Mouse (Mus musculus): ENCODE results near the gene Glrx5. TPM values are rescaled to one million over a fixed set of nuclear protein-coding genes. Genes with fewer than 3 reads are reported as not detected.

Glrx5 gene
- total and polyA plus RNA-seq, 3 experiments: 108 to 291 TPM; not detected in 1

DNA sequence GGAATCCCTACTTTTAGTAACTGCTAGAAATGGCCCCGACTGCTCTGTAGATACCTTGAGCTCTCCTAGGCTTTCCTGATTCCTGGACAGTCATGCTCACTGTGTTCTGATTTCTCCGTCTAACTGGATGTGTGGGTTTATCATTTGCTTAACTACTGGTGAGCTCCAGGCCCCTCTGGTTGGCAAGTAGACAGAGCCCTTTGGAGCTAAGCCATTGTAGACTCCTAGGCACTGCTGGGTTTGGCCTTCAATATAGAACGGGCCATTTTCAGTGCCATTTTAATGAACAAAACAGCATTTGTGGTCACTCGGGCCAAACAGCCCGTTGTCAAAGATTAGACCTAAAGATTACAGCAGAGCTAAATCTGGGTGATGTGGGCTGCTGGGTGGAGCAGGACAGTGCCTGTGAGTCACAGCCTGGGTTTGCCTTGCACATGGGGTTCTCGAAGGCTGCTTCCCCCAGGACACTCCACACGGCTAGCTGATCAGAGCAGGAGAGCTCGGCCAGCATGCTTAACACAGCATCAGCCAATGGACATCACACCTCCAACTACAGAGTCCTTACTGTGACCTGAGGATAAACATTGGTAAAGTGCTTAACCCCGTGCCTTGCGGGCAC, 40.3 kb upstream of the Glrx5 start:
- H3K4me1 ChIP-seq (ENCODE audit: control insufficient read depth in 1 of 2, insufficient read depth in 2 of 2, low read length in 2 of 2): peaks cover 0 to 46% of the 10 kb centered on the region in 2 experiments; a peak in 3 of 4 replicates
- DNase-seq (ENCODE audit: low read depth, low spot score): peak; percentile 36
- no peaks in the 10 kb centered on the region; the same call in 1 of the 2 replicates for H3K79me2 ChIP-seq (ENCODE audit: control insufficient read depth, insufficient read depth, low read length, poor library complexity)
- H3K27ac ChIP-seq (ENCODE audit: control insufficient read depth, low read depth, low read length): peak overlapping the region; percentile 25
- H3K9me3 ChIP-seq (replicated peaks; ENCODE audit: insufficient read depth, low read length): no peaks in the 10 kb centered on the region
- peaks cover 0 to 30% of the 10 kb centered on the region in 2 experiments; a peak in 2 of 4 replicates for H3K36me3 ChIP-seq (ENCODE audit: control insufficient read depth in 1 of 2, insufficient read depth in 2 of 2, low read length in 2 of 2)
- TF ChIP-seq MAFK (IDR thresholded peaks at IDR 0.05; ENCODE audit: borderline replicate concordance, low read depth, low read length) (no peak), POLR2A (IDR thresholded peaks at IDR 0.05; ENCODE audit: control insufficient read depth in 1 of 2, insufficient read depth in 1 of 2, low read depth in 1 of 2, low read length in 2 of 2, poor library complexity in 1 of 2) (no peak), SMC3 (IDR thresholded peaks at IDR 0.05; ENCODE audit: low read depth, low read length) (no peak), UBTF (IDR thresholded peaks at IDR 0.05; ENCODE audit: borderline replicate concordance, insufficient read depth, low read depth, low read length) (no peak), CTCF (IDR thresholded peaks at IDR 0.05 in 2 of 3, conservative IDR thresholded peaks at IDR 0.05 in 1 of 3; ENCODE audit: control insufficient read depth in 1 of 3, insufficient read depth in 1 of 3, low read depth in 2 of 3, low read length in 3 of 3, poor library complexity in 1 of 3, severe bottlenecking in 1 of 3) (no peak), USF2 (IDR thresholded peaks at IDR 0.05; ENCODE audit: borderline replicate concordance in 1 of 2, insufficient read depth in 1 of 2, low read depth in 1 of 2, low read length in 2 of 2) (no peak), RAD21 (IDR thresholded peaks at IDR 0.05; ENCODE audit: low read depth, low read length) (no peak), ELF1 (IDR thresholded peaks at IDR 0.05; ENCODE audit: low read depth, low read length) (no peak), RCOR1 (IDR thresholded peaks at IDR 0.05; ENCODE audit: low read depth, low read length) (no peak), USF1 (IDR thresholded peaks at IDR 0.05; ENCODE audit: low read depth, low read length) (no peak), GATA1 (IDR thresholded peaks at IDR 0.05; ENCODE audit: low read depth, low read length) (0 out of 2 replicates have a peak, but pooled peaks have one; percentile 35), EP300 (IDR thresholded peaks at IDR 0.05; ENCODE audit: low read depth in 1 of 2, low read length in 2 of 2) (peak in 1 of 2 experiments; percentile 24; a peak in 1 of 4 replicates), GABPA (IDR thresholded peaks at IDR 0.05; ENCODE audit: low read depth, low read length) (no peak), MEF2A (IDR thresholded peaks at IDR 0.05; ENCODE audit: extremely low read depth, insufficient replicate concordance, low read depth, low read length, poor library complexity, severe bottlenecking) (no peak), SIN3A (IDR thresholded peaks at IDR 0.05; ENCODE audit: low read length) (no peak), POLR2AphosphoS2 (IDR thresholded peaks at IDR 0.05; ENCODE audit: low read length) (no peak), TCF12 (IDR thresholded peaks at IDR 0.05; ENCODE audit: low read depth, low read length) (no peak)
- no peak overlapping the region for H3K9ac ChIP-seq (ENCODE audit: control insufficient read depth, low read depth, low read length, poor library complexity, severe bottlenecking)
- no peaks in the 10 kb centered on the region for H3K27me3 ChIP-seq (ENCODE audit: control insufficient read depth in 1 of 2, insufficient read depth in 2 of 2, low read length in 2 of 2)
- no peak overlapping the region for H3K4me3 ChIP-seq (ENCODE audit: control insufficient read depth in 1 of 2, insufficient read depth in 1 of 2, low read depth in 2 of 2, low read length in 2 of 2)

GRCm38 (mm10) chr12:104992838-104993237, 39.6 kb upstream of the Glrx5 start:
- Histone ChIP-seq H3K27ac (ENCODE audit: control insufficient read depth, low read depth, low read length) (peak overlapping the region; percentile 25; the same call in 1 of the 2 replicates), H3K79me2 (ENCODE audit: control insufficient read depth, insufficient read depth, low read length, poor library complexity) (no peaks in the 10 kb centered on the region; the same call in 1 of the 2 replicates), H3K9ac (ENCODE audit: control insufficient read depth, low read depth, low read length, poor library complexity, severe bottlenecking) (no peak overlapping the region), H3K9me3 (replicated peaks; ENCODE audit: insufficient read depth, low read length) (no peaks in the 10 kb centered on the region), H3K36me3 (ENCODE audit: control insufficient read depth in 1 of 2, insufficient read depth in 2 of 2, low read length in 2 of 2) (peaks cover 0 to 30% of the 10 kb centered on the region in 2 experiments; a peak in 2 of 4 replicates), H3K4me1 (ENCODE audit: control insufficient read depth in 1 of 2, insufficient read depth in 2 of 2, low read length in 2 of 2) (peaks cover 0 to 46% of the 10 kb centered on the region in 2 experiments; a peak in 3 of 4 replicates), H3K4me3 (ENCODE audit: control insufficient read depth in 1 of 2, insufficient read depth in 1 of 2, low read depth in 2 of 2, low read length in 2 of 2) (no peak overlapping the region), H3K27me3 (ENCODE audit: control insufficient read depth in 1 of 2, insufficient read depth in 2 of 2, low read length in 2 of 2) (no peaks in the 10 kb centered on the region)
- DNase-seq (ENCODE audit: low read depth, low spot score): no peak
- 0 out of 2 replicates have a peak, but pooled peaks have one; percentile 10 for TF ChIP-seq MAX (IDR thresholded peaks at IDR 0.05; ENCODE audit: low read length)
- no peak for TF ChIP-seq CHD1 (IDR thresholded peaks at IDR 0.05; ENCODE audit: low read depth, low read length)
